Mouse (Mus musculus): ENCODE measurements around the gene Dnah3. TPM values are rescaled to one million over a fixed set of nuclear protein-coding genes. Genes with fewer than 3 reads are reported as not detected.

Dnah3 gene
- polyA plus RNA-seq, 1 experiment: not detected

DNA sequence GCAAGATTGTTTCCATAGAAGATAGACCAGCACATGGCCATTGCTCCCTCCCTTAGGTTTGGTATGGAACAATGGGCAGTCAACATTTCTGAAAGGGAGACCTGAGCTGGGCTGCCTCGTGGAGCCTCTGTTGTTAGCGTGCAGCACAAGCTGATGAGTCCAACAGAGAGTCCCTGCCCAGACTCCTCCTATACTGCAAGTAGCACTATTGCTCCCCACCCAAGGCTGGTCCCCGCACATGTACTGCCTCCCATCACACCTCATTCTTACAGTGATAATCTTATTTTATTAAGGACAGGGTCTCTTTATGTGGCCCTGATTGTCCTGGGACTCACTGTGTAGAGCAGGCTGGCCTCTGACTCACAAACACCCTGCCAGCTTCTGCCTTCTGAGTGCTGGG, 27.0 kb downstream of the Dnah3 start:
- no peak overlapping the region for H3K27ac ChIP-seq (ENCODE audit: insufficient read depth, low read length)
- no peak overlapping the region for H3K4me3 ChIP-seq (ENCODE audit: insufficient read depth, low read length)
- TF ChIP-seq POLR2A (IDR thresholded peaks at IDR 0.05; ENCODE audit: low read depth, low read length): no peak
- no peak for TF ChIP-seq CTCF (IDR thresholded peaks at IDR 0.05; ENCODE audit: borderline replicate concordance, insufficient read depth, low read length)
- no peaks in the 10 kb centered on the region for H3K4me1 ChIP-seq (ENCODE audit: control insufficient read depth, insufficient read depth, low read length)

DNA sequence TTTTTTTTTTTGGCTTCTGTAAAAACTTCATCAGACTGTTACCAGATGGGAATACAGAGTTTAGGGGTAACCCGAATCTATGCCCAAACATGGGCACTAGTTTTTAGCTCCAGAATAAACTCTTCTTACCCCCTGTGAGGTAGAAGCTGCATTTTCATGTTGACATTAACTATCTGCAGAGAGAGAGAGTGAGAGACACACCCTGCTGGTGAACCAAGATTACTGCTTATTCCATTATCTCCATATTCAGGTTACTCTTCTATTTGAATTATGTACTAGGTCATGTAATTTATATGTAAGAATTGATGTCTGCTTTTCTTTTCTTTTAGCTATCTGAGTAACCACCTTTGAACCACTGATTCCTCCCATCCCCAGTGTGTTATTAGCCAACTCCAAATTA, 31.0 kb downstream of the Dnah3 start:
- Histone ChIP-seq H3K4me1 (ENCODE audit: control insufficient read depth, insufficient read depth, low read length) (no peaks in the 10 kb centered on the region), H3K27ac (ENCODE audit: insufficient read depth, low read length) (no peak overlapping the region), H3K4me3 (ENCODE audit: insufficient read depth, low read length) (no peak overlapping the region)
- TF ChIP-seq CTCF (IDR thresholded peaks at IDR 0.05; ENCODE audit: borderline replicate concordance, insufficient read depth, low read length): no peak
- no peak for TF ChIP-seq POLR2A (IDR thresholded peaks at IDR 0.05; ENCODE audit: low read depth, low read length)

DNA sequence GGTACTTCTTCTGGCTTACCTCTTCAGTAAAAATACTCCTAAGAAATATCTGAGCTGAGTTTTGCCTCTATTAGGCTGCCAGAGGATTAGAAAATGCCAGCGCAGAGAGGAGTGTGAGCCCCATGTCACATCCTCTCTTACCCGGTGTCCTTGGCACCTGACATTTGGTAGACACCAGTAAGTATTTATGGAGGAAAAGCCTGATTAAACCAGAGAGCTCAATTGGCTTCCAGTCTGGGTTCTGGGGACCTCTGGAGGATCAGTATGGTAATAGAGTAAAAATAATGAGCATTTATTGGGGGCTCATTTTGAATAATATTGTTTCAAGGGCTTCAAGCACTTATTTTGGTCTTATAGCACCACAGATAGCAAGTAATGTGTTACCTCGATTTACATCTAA, 39.6 kb downstream of the Dnah3 start:
- H3K4me1 ChIP-seq (ENCODE audit: control insufficient read depth, insufficient read depth, low read length): no peaks in the 10 kb centered on the region
- no peak overlapping the region for H3K27ac ChIP-seq (ENCODE audit: insufficient read depth, low read length)
- TF ChIP-seq CTCF (IDR thresholded peaks at IDR 0.05; ENCODE audit: borderline replicate concordance, insufficient read depth, low read length) (no peak), POLR2A (IDR thresholded peaks at IDR 0.05; ENCODE audit: low read depth, low read length) (no peak)
- H3K4me3 ChIP-seq (ENCODE audit: insufficient read depth, low read length): no peak overlapping the region

DNA sequence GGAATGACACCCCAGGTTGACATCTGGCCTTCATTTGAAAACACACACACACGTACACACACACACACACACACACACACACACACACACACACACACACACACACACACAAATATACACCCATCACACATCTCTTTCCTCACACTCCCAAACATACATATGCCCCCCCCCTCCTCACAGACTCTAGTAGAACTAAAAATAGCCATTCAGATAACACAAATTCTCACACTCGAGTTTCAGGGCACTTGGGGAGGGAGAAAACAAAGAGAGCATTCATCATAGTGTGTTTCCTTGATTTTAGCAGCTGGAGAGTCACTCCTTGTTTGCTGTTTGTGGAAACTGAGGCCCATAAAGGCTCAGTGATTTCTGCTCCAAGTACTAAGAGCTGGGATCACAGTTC, 41.1 kb downstream of the Dnah3 start:
- H3K27ac ChIP-seq (ENCODE audit: insufficient read depth, low read length): no peak overlapping the region
- TF ChIP-seq POLR2A (IDR thresholded peaks at IDR 0.05; ENCODE audit: low read depth, low read length) (no peak), CTCF (IDR thresholded peaks at IDR 0.05; ENCODE audit: borderline replicate concordance, insufficient read depth, low read length) (no peak)
- no peak overlapping the region for H3K4me3 ChIP-seq (ENCODE audit: insufficient read depth, low read length)
- no peaks in the 10 kb centered on the region for H3K4me1 ChIP-seq (ENCODE audit: control insufficient read depth, insufficient read depth, low read length)

DNA sequence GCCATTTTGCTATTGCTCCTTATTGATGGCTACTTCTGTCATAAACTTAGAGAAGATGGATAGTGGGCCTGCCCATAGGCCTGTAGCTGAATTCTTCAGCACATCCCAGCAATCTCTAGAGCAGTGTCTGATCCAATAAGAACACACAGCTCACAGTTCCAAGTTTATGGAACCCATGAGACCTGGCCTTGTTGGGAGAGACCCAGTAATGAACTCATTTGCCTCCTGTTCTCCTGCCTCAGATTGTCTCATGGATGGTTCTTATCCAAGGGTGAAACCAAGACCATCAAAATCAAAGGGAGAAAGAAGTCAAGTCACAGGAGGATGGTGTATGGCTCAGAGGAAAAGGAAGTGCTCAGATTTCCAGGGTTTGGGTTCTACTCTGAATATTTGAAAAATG, 44.6 kb downstream of the Dnah3 start:
- no peak for TF ChIP-seq CTCF (IDR thresholded peaks at IDR 0.05; ENCODE audit: borderline replicate concordance, insufficient read depth, low read length)
- no peak for TF ChIP-seq POLR2A (IDR thresholded peaks at IDR 0.05; ENCODE audit: low read depth, low read length)
- H3K27ac ChIP-seq (ENCODE audit: insufficient read depth, low read length): no peak overlapping the region
- no peak overlapping the region for H3K4me3 ChIP-seq (ENCODE audit: insufficient read depth, low read length)
- no peaks in the 10 kb centered on the region for H3K4me1 ChIP-seq (ENCODE audit: control insufficient read depth, insufficient read depth, low read length)

DNA sequence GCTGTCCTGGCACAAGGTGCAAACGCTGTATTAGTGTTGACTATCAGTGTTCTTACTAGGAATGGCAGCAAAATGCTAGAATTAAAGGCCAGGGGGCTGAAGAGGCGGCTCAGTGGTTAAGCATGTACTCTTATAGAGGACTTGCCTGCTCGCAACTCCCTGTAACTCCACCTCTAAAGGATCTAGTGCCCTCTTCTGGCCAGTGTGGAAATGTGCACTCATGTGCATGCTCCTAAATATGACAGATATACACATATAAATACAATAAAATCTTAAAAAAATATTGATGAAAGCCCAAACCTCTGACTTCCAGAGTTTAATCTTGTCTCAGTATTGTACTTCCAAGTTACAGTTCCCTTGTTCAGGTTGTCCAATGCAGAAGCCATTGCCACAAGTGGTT, 51.1 kb downstream of the Dnah3 start:
- no peaks in the 10 kb centered on the region for H3K4me1 ChIP-seq (ENCODE audit: control insufficient read depth, insufficient read depth, low read length)
- no peak for TF ChIP-seq POLR2A (IDR thresholded peaks at IDR 0.05; ENCODE audit: low read depth, low read length)
- TF ChIP-seq CTCF (IDR thresholded peaks at IDR 0.05; ENCODE audit: borderline replicate concordance, insufficient read depth, low read length): no peak
- H3K4me3 ChIP-seq (ENCODE audit: insufficient read depth, low read length): no peak overlapping the region
- no peak overlapping the region for H3K27ac ChIP-seq (ENCODE audit: insufficient read depth, low read length)

DNA sequence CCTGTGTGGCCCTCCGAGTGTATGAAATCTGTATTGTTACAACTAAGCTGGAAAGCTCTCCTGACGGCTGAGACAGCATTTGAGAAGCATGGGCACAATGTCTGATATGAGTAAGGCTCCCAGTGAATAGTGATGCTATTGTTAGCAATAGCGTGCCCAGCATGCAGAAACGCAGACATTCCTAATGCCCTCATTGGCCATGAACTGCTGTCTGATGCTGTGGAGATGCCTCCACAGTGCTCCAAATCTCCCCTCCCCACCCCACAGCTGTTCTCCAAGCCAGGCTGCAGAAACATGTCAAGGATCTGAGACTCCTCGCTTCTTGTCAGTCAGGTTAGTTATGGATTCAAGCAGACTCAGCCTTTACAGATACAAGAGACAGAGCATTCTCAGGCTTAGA, 58.7 kb downstream of the Dnah3 start:
- no peaks in the 10 kb centered on the region for H3K4me1 ChIP-seq (ENCODE audit: control insufficient read depth, insufficient read depth, low read length)
- H3K27ac ChIP-seq (ENCODE audit: insufficient read depth, low read length): no peak overlapping the region
- TF ChIP-seq POLR2A (IDR thresholded peaks at IDR 0.05; ENCODE audit: low read depth, low read length) (no peak), CTCF (IDR thresholded peaks at IDR 0.05; ENCODE audit: borderline replicate concordance, insufficient read depth, low read length) (no peak)
- H3K4me3 ChIP-seq (ENCODE audit: insufficient read depth, low read length): no peak overlapping the region

DNA sequence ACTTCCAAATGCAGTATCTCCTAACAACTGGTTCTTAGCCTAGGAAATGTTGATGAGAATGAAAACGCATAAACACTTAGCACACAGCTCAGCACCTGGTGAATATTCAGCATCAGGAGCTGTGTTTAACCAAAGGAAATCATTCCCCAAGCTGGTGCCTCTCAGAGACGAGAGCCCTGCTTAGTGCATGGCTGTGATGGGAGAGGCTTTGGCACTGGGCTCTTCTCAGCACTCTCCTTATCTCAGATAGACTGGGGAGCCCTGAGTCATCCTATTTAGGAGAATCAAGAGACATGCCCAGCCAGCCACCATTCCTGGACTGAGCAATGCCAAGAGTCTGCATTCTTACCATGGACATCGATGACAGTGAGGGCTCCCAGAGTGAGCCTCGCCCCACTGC, 60.1 kb downstream of the Dnah3 start:
- H3K27ac ChIP-seq (ENCODE audit: insufficient read depth, low read length): no peak overlapping the region
- no peak overlapping the region for H3K4me3 ChIP-seq (ENCODE audit: insufficient read depth, low read length)

DNA sequence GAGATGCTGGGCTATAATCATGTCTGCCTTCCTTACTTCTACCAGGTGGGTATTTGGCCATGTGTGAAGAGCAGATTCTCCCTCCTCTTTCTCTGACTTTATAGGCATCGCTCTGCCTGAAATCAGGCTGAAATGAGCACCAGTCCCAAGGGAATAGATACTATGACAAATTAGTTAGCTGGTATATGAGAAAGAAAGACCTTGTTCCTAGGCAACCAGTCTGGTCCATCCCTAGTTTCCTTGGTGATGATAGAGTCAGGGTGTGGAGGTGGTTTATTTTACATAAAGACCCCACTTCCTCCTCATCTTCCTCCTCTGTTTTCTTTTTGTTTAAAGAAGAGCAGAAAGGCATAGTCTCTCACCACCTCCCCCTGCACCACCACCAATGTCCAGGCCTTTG, 60.5 kb downstream of the Dnah3 start:
- Histone ChIP-seq H3K27ac (ENCODE audit: insufficient read depth, low read length) (no peak overlapping the region), H3K4me3 (ENCODE audit: insufficient read depth, low read length) (no peak overlapping the region), H3K4me1 (ENCODE audit: control insufficient read depth, insufficient read depth, low read length) (no peaks in the 10 kb centered on the region)
- no peak for TF ChIP-seq POLR2A (IDR thresholded peaks at IDR 0.05; ENCODE audit: low read depth, low read length)
- TF ChIP-seq CTCF (IDR thresholded peaks at IDR 0.05; ENCODE audit: borderline replicate concordance, insufficient read depth, low read length): no peak

More for the DNA sequence above, 60.1 kb downstream of the Dnah3 start:
- H3K4me1 ChIP-seq (ENCODE audit: control insufficient read depth, insufficient read depth, low read length): no peaks in the 10 kb centered on the region
- TF ChIP-seq POLR2A (IDR thresholded peaks at IDR 0.05; ENCODE audit: low read depth, low read length): no peak
- TF ChIP-seq CTCF (IDR thresholded peaks at IDR 0.05; ENCODE audit: borderline replicate concordance, insufficient read depth, low read length): no peak

DNA sequence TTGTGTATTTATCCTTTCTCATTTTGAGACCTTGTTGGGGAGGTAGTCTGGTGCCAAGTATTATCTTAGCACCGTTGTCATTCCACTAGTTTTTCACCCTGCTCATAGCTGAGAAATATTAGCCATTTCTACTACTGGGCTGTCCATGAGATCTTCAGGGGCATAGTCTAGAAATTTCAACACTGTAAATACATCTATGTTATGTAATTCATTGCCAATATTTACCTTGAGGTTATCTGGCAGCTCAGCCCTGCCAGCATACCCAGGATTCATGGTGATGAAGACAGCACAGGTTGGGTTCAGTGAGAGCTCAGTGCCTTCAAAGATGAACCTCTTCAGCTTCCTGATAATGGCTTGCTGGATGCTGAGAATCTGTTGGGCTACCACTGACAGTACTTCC, 66.4 kb downstream of the Dnah3 start:
- no peak overlapping the region for H3K4me3 ChIP-seq (ENCODE audit: insufficient read depth, low read length)

DNA sequence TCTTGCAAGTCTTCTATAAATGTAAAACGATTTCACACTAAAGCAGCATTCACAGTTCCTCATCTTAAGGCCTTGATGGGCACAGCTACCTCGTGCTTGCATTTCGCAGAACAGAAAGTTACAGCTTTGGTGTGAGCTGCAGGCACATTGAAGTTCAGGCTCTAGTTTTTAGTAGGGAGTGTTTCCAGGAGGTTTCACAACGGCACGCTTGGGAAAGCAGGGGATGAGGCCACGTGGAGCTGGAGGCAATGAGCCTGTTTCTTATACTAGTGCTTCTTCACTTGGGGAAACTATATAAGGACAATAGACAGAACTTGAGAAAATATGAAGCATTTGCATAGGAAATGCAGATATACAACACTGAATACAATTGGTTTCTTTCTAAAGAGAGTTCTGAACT, 98.0 kb downstream of the Dnah3 start:
- H3K27ac ChIP-seq (ENCODE audit: insufficient read depth, low read length): no peak overlapping the region
- no peaks in the 10 kb centered on the region for H3K4me1 ChIP-seq (ENCODE audit: control insufficient read depth, insufficient read depth, low read length)
- TF ChIP-seq CTCF (IDR thresholded peaks at IDR 0.05; ENCODE audit: borderline replicate concordance, insufficient read depth, low read length) (no peak), POLR2A (IDR thresholded peaks at IDR 0.05; ENCODE audit: low read depth, low read length) (no peak)
- H3K4me3 ChIP-seq (ENCODE audit: insufficient read depth, low read length): no peak overlapping the region

More for the DNA sequence above, 66.4 kb downstream of the Dnah3 start:
- Histone ChIP-seq H3K4me1 (ENCODE audit: control insufficient read depth, insufficient read depth, low read length) (no peaks in the 10 kb centered on the region), H3K27ac (ENCODE audit: insufficient read depth, low read length) (no peak overlapping the region)
- TF ChIP-seq POLR2A (IDR thresholded peaks at IDR 0.05; ENCODE audit: low read depth, low read length) (no peak), CTCF (IDR thresholded peaks at IDR 0.05; ENCODE audit: borderline replicate concordance, insufficient read depth, low read length) (no peak)

Data from embryonic fibroblast, embryonic 13.5 days (primary cell).